In the genomic region with DNA sequence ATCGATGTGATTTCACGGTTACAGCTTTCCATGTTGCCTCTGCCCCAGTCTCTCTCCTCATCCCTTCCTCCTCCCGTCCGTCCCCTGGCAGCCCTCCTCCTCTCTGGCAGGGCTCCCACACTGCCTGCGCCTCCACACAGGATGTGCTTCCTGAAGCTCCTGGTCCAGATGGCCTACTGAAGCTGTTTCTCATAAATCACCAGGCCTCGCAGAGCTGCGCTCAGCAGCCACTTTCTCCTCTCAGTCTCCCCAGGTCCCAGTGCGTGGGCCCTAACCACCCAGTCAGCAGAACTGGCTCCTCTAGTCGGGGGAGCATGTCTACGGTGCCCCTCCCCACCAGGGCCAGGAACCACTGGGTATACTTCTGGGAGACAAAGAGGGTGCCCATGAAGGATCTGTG, we compare ENCODE assay signal across 8 mouse cellular contexts.
DNase-seq lines count a peak whose midpoint lies in the region; ATAC-seq and TF ChIP-seq lines count a peak whose summit lies in the region.
"Had no signal": no experiment of that assay in that cellular context is flagged by ENCODE, and none has a peak within 500 bp of the region (broad histone marks: within the 10 kb centered on the region; RNA-seq: fewer than 3 reads in every experiment).

No protein-coding gene starts in this region.

- peaks cover 3% of the 10 kb centered on the region; the same call in 1 of the 2 replicates for H3K4me1 ChIP-seq in brown adipose tissue, adult 24 weeks (ENCODE audit: control insufficient read depth, insufficient read depth, insufficient read length, low read length)
- H3K4me1 ChIP-seq in hindbrain, postnatal 0 days (ENCODE audit: insufficient read depth, low read length) = 0 out of 2 replicates have a peak, but pooled peaks cover 5% of the 10 kb centered on the region

- H3K27me3 ChIP-seq in hindbrain, postnatal 0 days (ENCODE audit: insufficient read depth, low read length) = no peaks in the 10 kb centered on the region

- ATAC-seq in hindbrain, postnatal 0 days = no peak

- H3K4me3 ChIP-seq in brown adipose tissue, adult 24 weeks (ENCODE audit: insufficient read depth, low read depth, low read length) = no peak overlapping the region
- no peak overlapping the region for H3K4me3 ChIP-seq in hindbrain, postnatal 0 days (ENCODE audit: low read length)
- H3K4me3 ChIP-seq: megakaryocyte, embryonic 14.5 days had no signal

- 34% methylated on average over 10 of the region's 10 CpGs for WGBS in hindbrain, postnatal 0 days

- H3K9ac ChIP-seq in hindbrain, postnatal 0 days (replicated peaks; ENCODE audit: low read length) = no peak overlapping the region

- no peaks in the 10 kb centered on the region for H3K9me3 ChIP-seq in hindbrain, postnatal 0 days (ENCODE audit: low read length)

- no peak overlapping the region for H3K4me2 ChIP-seq in hindbrain, postnatal 0 days (ENCODE audit: low read depth, low read length)

- H3K27ac ChIP-seq in brown adipose tissue, adult 24 weeks (replicated peaks; ENCODE audit: low read depth, low read length) = peak overlapping the region; percentile 28; the same call in 1 of the 2 replicates
- H3K27ac ChIP-seq in hindbrain, postnatal 0 days = no peak overlapping the region

- peak; percentile 36 for DNase-seq in adrenal gland, adult 8-10 months
- DNase-seq in gastrocnemius, adult 18-20 months (ENCODE audit: low spot score) = peak; percentile 50
- DNase-seq in hindbrain, postnatal 0 days (ENCODE audit: low spot score) = peak; percentile 71
- peak; percentile 50 for DNase-seq in left cerebral cortex, adult 11 months (ENCODE audit: low spot score)
- peak; percentile 73 to 81 for DNase-seq in lung, postnatal 4 days
- no peak for DNase-seq in retina, embryonic 14.5 days (ENCODE audit: low spot score)

- H3K36me3 ChIP-seq in hindbrain, postnatal 0 days (ENCODE audit: insufficient read depth, low read length) = no peaks in the 10 kb centered on the region

- no peak for TF ChIP-seq CTCF in hindbrain, postnatal 0 days (IDR thresholded peaks at IDR 0.05; ENCODE audit: low read depth)
